19 mouse cellular contexts compared by ENCODE assay signal in genomic region chr4:139646916-139647315, GRCm38 (mm10). TPM values are rescaled to one million over a fixed set of nuclear protein-coding genes. Genes with fewer than 3 reads are reported as not detected.
DNase-seq lines count a peak whose midpoint lies in the region; ATAC-seq and TF ChIP-seq lines count a peak whose summit lies in the region.
"Had no signal": no experiment of that assay in that cellular context is flagged by ENCODE, and none has a peak within 500 bp of the region (broad histone marks: within the 10 kb centered on the region; RNA-seq: fewer than 3 reads in every experiment).

No protein-coding gene starts in this region.

- H3K9ac ChIP-seq in forebrain, postnatal 0 days, result no peak overlapping the region
- H3K9ac ChIP-seq in forebrain, embryonic 14.5 days (ENCODE audit: low read length), result no peak overlapping the region
- H3K9ac ChIP-seq in liver, embryonic 14.5 days (replicated peaks), result no peak overlapping the region
- H3K9ac ChIP-seq in liver, embryonic 12.5 days, result no peak overlapping the region
- H3K9ac ChIP-seq: forebrain, embryonic 15.5 days; heart, embryonic 13.5 days; hindbrain, embryonic 12.5 days had no signal

- no peak for ATAC-seq in forebrain, postnatal 0 days
- no peak for ATAC-seq in forebrain, embryonic 14.5 days
- ATAC-seq in liver, embryonic 14.5 days (ENCODE audit: insufficient read depth), result no peak
- ATAC-seq in liver, embryonic 12.5 days, result no peak
- no peak for ATAC-seq in monocyte, adult 5-6 weeks (replicated peaks; ENCODE audit: insufficient number of reproducible peaks, low FRiP score, low TSS enrichment, poor library complexity, severe bottlenecking)
- ATAC-seq: forebrain, embryonic 15.5 days had no signal

- DNase-seq in forebrain, postnatal 0 days, result peak; percentile 21
- DNase-seq in forebrain, embryonic 14.5 days (ENCODE audit: low spot score), result no peak
- no peak for DNase-seq in liver, embryonic 14.5 days (ENCODE audit: low read depth in 3 of 3, low spot score in 3 of 3)
- DNase-seq in brain, embryonic 14.5 days (ENCODE audit: low read depth), result no peak
- DNase-seq in urinary bladder, postnatal 4 days (ENCODE audit: low spot score in 2 of 2), result no peak
- DNase-seq: cerebellum, adult 8-10 months; gastrocnemius, postnatal 25 days; right cerebral cortex, adult 18-20 months; thymus, adult 18-20 months had no signal

- no peak overlapping the region for H3K4me3 ChIP-seq in forebrain, postnatal 0 days (ENCODE audit: low read depth, low read length)
- no peak overlapping the region for H3K4me3 ChIP-seq in forebrain, embryonic 14.5 days (ENCODE audit: low read depth, low read length)
- H3K4me3 ChIP-seq in liver, embryonic 14.5 days (ENCODE audit: insufficient read depth in 1 of 2, low read depth in 2 of 2, low read length in 2 of 2), result no peak overlapping the region
- H3K4me3 ChIP-seq in liver, embryonic 12.5 days, result no peak overlapping the region
- H3K4me3 ChIP-seq in E14TG2a.4 (replicated peaks; ENCODE audit: low read length), result no peak overlapping the region
- H3K4me3 ChIP-seq: forebrain, embryonic 15.5 days; heart, embryonic 13.5 days; hindbrain, embryonic 12.5 days had no signal

- no peaks in the 10 kb centered on the region for H3K9me3 ChIP-seq in forebrain, postnatal 0 days (ENCODE audit: low read length)
- H3K9me3 ChIP-seq in forebrain, embryonic 14.5 days (replicated peaks; ENCODE audit: control insufficient read depth, low read length), result no peaks in the 10 kb centered on the region
- no peaks in the 10 kb centered on the region for H3K9me3 ChIP-seq in liver, embryonic 14.5 days (ENCODE audit: control insufficient read depth, low read length)
- no peaks in the 10 kb centered on the region for H3K9me3 ChIP-seq in liver, embryonic 12.5 days (replicated peaks)
- H3K9me3 ChIP-seq in E14TG2a.4 (ENCODE audit: low read length), result no peaks in the 10 kb centered on the region
- H3K9me3 ChIP-seq: forebrain, embryonic 15.5 days; heart, embryonic 13.5 days; hindbrain, embryonic 12.5 days had no signal

- peak; percentile 58 for TF ChIP-seq CTCF in forebrain, postnatal 0 days (IDR thresholded peaks at IDR 0.05; ENCODE audit: low read depth)
- TF ChIP-seq CTCF in liver, embryonic 14.5 days (IDR thresholded peaks at IDR 0.05; ENCODE audit: low read depth), result peak; percentile 57
- peak; percentile 80 for TF ChIP-seq CTCF in E14TG2a.4 (conservative IDR thresholded peaks at IDR 0.05; ENCODE audit: low read length)
- TF ChIP-seq CTCF in brain, embryonic 14.5 days (IDR thresholded peaks at IDR 0.05; ENCODE audit: borderline replicate concordance, extremely low read depth, insufficient read depth, insufficient read length), result peak; percentile 53; the same call in 1 of the 2 replicates

- H3K4me2 ChIP-seq in forebrain, postnatal 0 days (ENCODE audit: low read depth), result no peak overlapping the region
- no peak overlapping the region for H3K4me2 ChIP-seq in forebrain, embryonic 14.5 days (ENCODE audit: low read length)
- H3K4me2 ChIP-seq in liver, embryonic 14.5 days (ENCODE audit: low read depth), result no peak overlapping the region
- no peak overlapping the region for H3K4me2 ChIP-seq in liver, embryonic 12.5 days
- H3K4me2 ChIP-seq: forebrain, embryonic 15.5 days; heart, embryonic 13.5 days; hindbrain, embryonic 12.5 days had no signal

- H3K36me3 ChIP-seq in forebrain, postnatal 0 days (ENCODE audit: insufficient read depth), result peaks cover 43% of the 10 kb centered on the region
- H3K36me3 ChIP-seq in forebrain, embryonic 14.5 days (ENCODE audit: control insufficient read depth, insufficient read depth, low read length), result peaks cover 23% of the 10 kb centered on the region
- H3K36me3 ChIP-seq in liver, embryonic 14.5 days (replicated peaks; ENCODE audit: control insufficient read depth, insufficient read depth, low read depth), result no peaks in the 10 kb centered on the region
- peaks cover 49% of the 10 kb centered on the region for H3K36me3 ChIP-seq in liver, embryonic 12.5 days
- H3K36me3 ChIP-seq in E14TG2a.4 (ENCODE audit: insufficient read depth, low read length), result peaks cover 75% of the 10 kb centered on the region

- TF ChIP-seq EP300 in liver, embryonic 14.5 days (IDR thresholded peaks at IDR 0.05; ENCODE audit: low read depth), result no peak

- H3K4me1 ChIP-seq in forebrain, postnatal 0 days (ENCODE audit: insufficient read depth), result no peaks in the 10 kb centered on the region
- peaks cover 5% of the 10 kb centered on the region; the same call in 1 of the 2 replicates for H3K4me1 ChIP-seq in forebrain, embryonic 14.5 days (ENCODE audit: control insufficient read depth, insufficient read depth, low read length)
- no peaks in the 10 kb centered on the region for H3K4me1 ChIP-seq in liver, embryonic 14.5 days (replicated peaks; ENCODE audit: control insufficient read depth in 2 of 2, insufficient read depth in 2 of 2, low read length in 1 of 2)
- H3K4me1 ChIP-seq in liver, embryonic 12.5 days, result no peaks in the 10 kb centered on the region
- H3K4me1 ChIP-seq in E14TG2a.4 (replicated peaks; ENCODE audit: low read depth, low read length), result peaks cover 31% of the 10 kb centered on the region

- no peak overlapping the region for H3K27ac ChIP-seq in forebrain, postnatal 0 days (ENCODE audit: low read depth, low read length)
- H3K27ac ChIP-seq in forebrain, embryonic 14.5 days (ENCODE audit: low read depth, low read length), result no peak overlapping the region
- H3K27ac ChIP-seq in liver, embryonic 14.5 days, result no peak overlapping the region
- no peak overlapping the region for H3K27ac ChIP-seq in liver, embryonic 12.5 days
- H3K27ac ChIP-seq: forebrain, embryonic 15.5 days; heart, embryonic 13.5 days; hindbrain, embryonic 12.5 days had no signal

- TF ChIP-seq POLR2A in brain, embryonic 14.5 days (IDR thresholded peaks at IDR 0.05; ENCODE audit: borderline replicate concordance, extremely low read depth, insufficient read depth, insufficient read length, poor library complexity, severe bottlenecking), result no peak

- WGBS in forebrain, postnatal 0 days, result 87% methylated on average over 7 of the region's 7 CpGs
- WGBS in forebrain, embryonic 14.5 days, result 80% methylated on average over 7 of the region's 7 CpGs
- 70% methylated on average over 7 of the region's 7 CpGs for WGBS in liver, embryonic 14.5 days (ENCODE audit: insufficient replicate concordance)
- WGBS in liver, embryonic 12.5 days (ENCODE audit: insufficient replicate concordance), result 66% methylated on average over 7 of the region's 7 CpGs

- peaks cover 6% of the 10 kb centered on the region; the same call in 1 of the 2 replicates for H3K27me3 ChIP-seq in forebrain, postnatal 0 days (ENCODE audit: insufficient read depth, low read length)
- no peaks in the 10 kb centered on the region for H3K27me3 ChIP-seq in forebrain, embryonic 14.5 days (replicated peaks; ENCODE audit: control insufficient read depth, insufficient read depth, low read length)
- H3K27me3 ChIP-seq in liver, embryonic 14.5 days (ENCODE audit: control insufficient read depth, insufficient read depth, low read length), result no peaks in the 10 kb centered on the region
- H3K27me3 ChIP-seq in liver, embryonic 12.5 days (replicated peaks), result peaks cover 17% of the 10 kb centered on the region
- peaks cover 14% of the 10 kb centered on the region for H3K27me3 ChIP-seq in E14TG2a.4 (ENCODE audit: insufficient read depth, low read length)
- H3K27me3 ChIP-seq: forebrain, embryonic 15.5 days had no signal

RNA-seq across cellular contexts. Expression of gene Tas1r2, which starts 6.4 kb away (rescaled TPM):
- total RNA-seq in forebrain, postnatal 0 days (2014; rRNA removed), result 0.05 TPM in 1 of 2 replicates, not detected in the other
- not detected in 2 replicates for polyA plus RNA-seq in forebrain, postnatal 0 days (2015; fragmentation: Nextera tagmentation; extraction: Ambion mirVana)
- not detected in 2 replicates for polyA plus RNA-seq in forebrain, embryonic 14.5 days (2014; fragmentation: Nextera tagmentation; extraction: Ambion mirVana)
- polyA plus RNA-seq in liver, embryonic 14.5 days (2012; rRNA removed), result 0.01 TPM in 1 of 2 replicates, not detected in the other
- not detected in 2 replicates for polyA plus RNA-seq in liver, embryonic 14.5 days (2014; fragmentation: Nextera tagmentation; extraction: Ambion mirVana)
- polyA plus RNA-seq in liver, embryonic 12.5 days (2016; fragmentation: Nextera tagmentation; extraction: Ambion mirVana), result not detected in 2 replicates
- 0.04 TPM in 1 of 2 replicates, not detected in the other for polyA plus RNA-seq in brain, embryonic 14.5 days (2012; rRNA removed)
- 0.53 TPM in 1 of 3 replicates, not detected in the others for total RNA-seq in monocyte, adult 5-6 weeks (2017)
- total RNA-seq: adrenal gland, postnatal 4 days; gastrocnemius, postnatal 25 days had no signal
- polyA plus RNA-seq: embryonic facial prominence, embryonic 14.5 days; forebrain, embryonic 15.5 days; heart, embryonic 13.5 days; hindbrain, embryonic 12.5 days; kidney, embryonic 16.5 days had no signal

RNA-seq across cellular contexts. Expression of gene Aldh4a1, which starts 24.2 kb away (rescaled TPM):
- 27.7 and 29.1 TPM in 2 replicates for total RNA-seq in forebrain, postnatal 0 days (2014; rRNA removed)
- 19.3 and 25.7 TPM in 2 replicates for polyA plus RNA-seq in forebrain, postnatal 0 days (2015; fragmentation: Nextera tagmentation; extraction: Ambion mirVana)
- 18.6 and 21.6 TPM in 2 replicates for polyA plus RNA-seq in forebrain, embryonic 14.5 days (2014; fragmentation: Nextera tagmentation; extraction: Ambion mirVana)
- 31.1 and 31.6 TPM in 2 replicates for polyA plus RNA-seq in liver, embryonic 14.5 days (2012; rRNA removed)
- polyA plus RNA-seq in liver, embryonic 14.5 days (2014; fragmentation: Nextera tagmentation; extraction: Ambion mirVana), result 29.9 and 37.1 TPM in 2 replicates
- polyA plus RNA-seq in liver, embryonic 12.5 days (2016; fragmentation: Nextera tagmentation; extraction: Ambion mirVana), result 49.4 and 52.0 TPM in 2 replicates
- polyA plus RNA-seq in brain, embryonic 14.5 days (2012; rRNA removed), result 24.2 and 26.4 TPM in 2 replicates
- total RNA-seq in monocyte, adult 5-6 weeks (2017), result 4.5 to 8.5 TPM (median 6.2 TPM) in 3 replicates

RNA-seq across cellular contexts. Expression of gene Gm21969, which starts 43.9 kb away (rescaled TPM):
- total RNA-seq in forebrain, postnatal 0 days (2014; rRNA removed), result 0.08 TPM in 1 of 2 replicates, not detected in the other
- polyA plus RNA-seq in forebrain, postnatal 0 days (2015; fragmentation: Nextera tagmentation; extraction: Ambion mirVana), result not detected in 2 replicates
- polyA plus RNA-seq in forebrain, embryonic 14.5 days (2014; fragmentation: Nextera tagmentation; extraction: Ambion mirVana), result not detected in 2 replicates
- not detected in 2 replicates for polyA plus RNA-seq in liver, embryonic 14.5 days (2012; rRNA removed)
- polyA plus RNA-seq in liver, embryonic 14.5 days (2014; fragmentation: Nextera tagmentation; extraction: Ambion mirVana), result not detected in 2 replicates
- not detected in 2 replicates for polyA plus RNA-seq in liver, embryonic 12.5 days (2016; fragmentation: Nextera tagmentation; extraction: Ambion mirVana)
- not detected in 2 replicates for polyA plus RNA-seq in brain, embryonic 14.5 days (2012; rRNA removed)
- 1.4 TPM in 1 of 3 replicates, not detected in the others for total RNA-seq in monocyte, adult 5-6 weeks (2017)
- total RNA-seq: adrenal gland, postnatal 4 days; neutrophil, adult 5-6 weeks had no signal
- polyA plus RNA-seq: embryonic facial prominence, embryonic 14.5 days; forebrain, embryonic 15.5 days; heart, embryonic 13.5 days; hindbrain, embryonic 12.5 days; kidney, embryonic 16.5 days had no signal
